Mouse (Mus musculus): ENCODE data around the gene 4931414P19Rik.

Gene 4931414P19Rik

GRCm38 (mm10) chr14:54583681-54584338 lies 22.0 kb downstream of the 4931414P19Rik start:
- DNase-seq (ENCODE audit: low spot score): peak; percentile 53

- DNase-seq (ENCODE audit: low spot score): no peak
These were observed 23.3 kb downstream of the 4931414P19Rik start for GRCm38 (mm10) chr14:54582536-54582935.

GRCm38 (mm10) chr14:54579638-54580037 lies 26.2 kb downstream of the 4931414P19Rik start:
- DNase-seq (ENCODE audit: low spot score): no peak

- peak; percentile 58 for DNase-seq (ENCODE audit: low spot score)
These were observed 27.7 kb downstream of the 4931414P19Rik start for GRCm38 (mm10) chr14:54578063-54578462.

- DNase-seq (ENCODE audit: low spot score): peak; percentile 18
These were observed 28.5 kb downstream of the 4931414P19Rik start, which contains the start of gene Ajuba for GRCm38 (mm10) chr14:54577089-54577982. Gene Ajuba, minus strand, starts transcription at chr14:54577558.

GRCm38 (mm10) chr14:54576241-54577088 lies 29.3 kb downstream of the 4931414P19Rik start:
- peak; percentile 8 for DNase-seq (ENCODE audit: low spot score)

- DNase-seq (ENCODE audit: low spot score): no peak
These were observed 30.2 kb downstream of the 4931414P19Rik start for GRCm38 (mm10) chr14:54575631-54576030.

- DNase-seq (ENCODE audit: low spot score): no peak
These were observed 30.8 kb downstream of the 4931414P19Rik start for GRCm38 (mm10) chr14:54575031-54575430.

GRCm38 (mm10) chr14:54574253-54574652 lies 31.5 kb downstream of the 4931414P19Rik start:
- no peak for DNase-seq (ENCODE audit: low spot score)

GRCm38 (mm10) chr14:54572790-54573736 lies 32.7 kb downstream of the 4931414P19Rik start:
- DNase-seq (ENCODE audit: low spot score): no peak

GRCm38 (mm10) chr14:54572122-54572521 lies 33.7 kb downstream of the 4931414P19Rik start:
- DNase-seq (ENCODE audit: low spot score): no peak

GRCm38 (mm10) chr14:54569451-54570392 lies 36.1 kb downstream of the 4931414P19Rik start:
- no peak for DNase-seq (ENCODE audit: low spot score)

- DNase-seq (ENCODE audit: low spot score): peak; percentile 39
These were observed 36.9 kb downstream of the 4931414P19Rik start for GRCm38 (mm10) chr14:54568694-54569414.

- DNase-seq (ENCODE audit: low spot score): no peak
These were observed 45.1 kb downstream of the 4931414P19Rik start for GRCm38 (mm10) chr14:54560527-54561242.

GRCm38 (mm10) chr14:54557330-54557729 lies 48.5 kb downstream of the 4931414P19Rik start:
- DNase-seq (ENCODE audit: low spot score): no peak

GRCm38 (mm10) chr14:54553975-54554769 lies 51.6 kb downstream of the 4931414P19Rik start, which contains the start of gene Haus4:
Gene Haus4, minus strand, starts transcription at chr14:54554616.
- DNase-seq (ENCODE audit: low spot score): peak; percentile 82

- no peak for DNase-seq (ENCODE audit: low spot score)
These were observed 52.3 kb downstream of the 4931414P19Rik start for GRCm38 (mm10) chr14:54553454-54553974.
